Mouse (Mus musculus) CD4-positive, CD25-positive, alpha-beta regulatory T cell, adult 9 weeks (primary cell): Measurements from ENCODE around the gene Arl15. TPM values are rescaled to one million over a fixed set of nuclear protein-coding genes. Genes with fewer than 3 reads are reported as not detected.

Source experiments
- polyA plus RNA-seq: library from polyadenylated mRNA; unstranded; fragments of 100-300 nt; shearing (Covaris generic); gene quantifications from one replicate; pipeline ENCODE4 v1.2.1, GENCODE M21; 2017

Gene Arl15
- polyA plus RNA-seq, result 23.9 TPM

GRCm38 (mm10) chr13:113794039-113794704, at the start of gene Arl15:
Gene Arl15, plus strand, starts transcription at chr13:113794505.

Other genes with a start within 250 kb of the Arl15 start
- 5.8 TPM for gene Snx18, start 175.9 kb upstream of the Arl15 start, polyA plus RNA-seq
- not detected for gene Hspb3, start 130.8 kb upstream of the Arl15 start, polyA plus RNA-seq